Mouse (Mus musculus): Measurements from ENCODE around the gene Ubox5.

- no peak for TF ChIP-seq POLR2A (IDR thresholded peaks at IDR 0.05; ENCODE audit: low read depth, low read length)
- TF ChIP-seq MAZ (IDR thresholded peaks at IDR 0.05; ENCODE audit: low read depth, low read length): no peak
- TF ChIP-seq MEF2A (IDR thresholded peaks at IDR 0.05; ENCODE audit: borderline replicate concordance, low read depth, low read length): no peak
- no peak for TF ChIP-seq MAX (IDR thresholded peaks at IDR 0.05; ENCODE audit: low read length)
- TF ChIP-seq GABPA (IDR thresholded peaks at IDR 0.05; ENCODE audit: insufficient replicate concordance, low read depth, low read length): no peak
These were observed 52.2 kb downstream of the Ubox5 start for GRCm38 (mm10) chr2:130577632-130578031.
